Mouse (Mus musculus): ENCODE results near the gene Ghsr. TPM values are rescaled to one million over a fixed set of nuclear protein-coding genes. Genes with fewer than 3 reads are reported as not detected.

Ghsr gene
- total RNA-seq, 4 experiments from 2014 or later, result not detected

GRCm38 (mm10) chr3:27408564-27408963 lies 37.4 kb downstream of the Ghsr start:
- no peak for DNase-seq (ENCODE audit: low spot score)

DNA sequence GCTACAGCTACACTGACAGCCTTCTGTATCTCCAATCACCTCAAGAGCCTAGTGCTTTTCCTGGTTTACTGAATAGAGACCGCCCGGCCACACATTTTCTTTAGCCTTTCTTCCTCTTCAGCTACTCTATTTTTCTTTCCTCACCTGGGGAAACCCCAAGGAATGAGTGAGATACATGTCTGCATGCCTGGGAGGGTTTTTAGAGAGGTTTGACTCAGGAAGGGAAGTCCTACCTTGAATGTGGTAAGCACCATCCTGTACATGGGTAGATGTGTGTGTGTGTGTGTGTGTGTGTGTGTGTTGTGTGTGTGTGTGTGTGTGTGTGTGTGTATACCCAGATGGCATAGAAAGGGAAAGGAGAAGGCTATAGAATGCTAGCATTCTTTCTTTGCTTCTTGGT lies 40.1 kb downstream of the Ghsr start:
- no peak for DNase-seq (ENCODE audit: low spot score)

DNA sequence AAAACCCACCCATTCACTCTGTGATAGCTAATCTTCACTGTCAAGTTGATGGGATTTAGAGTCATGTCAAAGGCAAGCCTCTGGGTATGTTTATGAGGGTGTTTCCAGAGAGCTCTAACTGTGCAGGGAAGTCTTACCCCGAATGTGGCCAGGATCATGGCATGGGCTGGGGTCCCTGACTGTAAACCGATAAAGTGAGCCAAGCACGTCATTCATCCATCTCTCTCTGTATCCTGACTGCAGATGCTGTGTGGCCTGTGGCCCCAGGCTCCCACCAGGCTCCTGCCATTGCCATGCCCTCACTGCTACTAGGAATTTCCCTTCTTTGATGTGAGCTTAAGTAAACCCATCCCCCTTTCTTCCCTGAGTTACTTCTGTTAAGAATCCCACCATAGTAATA lies 42.4 kb downstream of the Ghsr start:
- no peak for DNase-seq (ENCODE audit: low spot score)

GRCm38 (mm10) chr3:27416786-27417185 lies 45.6 kb downstream of the Ghsr start:
- DNase-seq (ENCODE audit: low spot score), result no peak

DNA sequence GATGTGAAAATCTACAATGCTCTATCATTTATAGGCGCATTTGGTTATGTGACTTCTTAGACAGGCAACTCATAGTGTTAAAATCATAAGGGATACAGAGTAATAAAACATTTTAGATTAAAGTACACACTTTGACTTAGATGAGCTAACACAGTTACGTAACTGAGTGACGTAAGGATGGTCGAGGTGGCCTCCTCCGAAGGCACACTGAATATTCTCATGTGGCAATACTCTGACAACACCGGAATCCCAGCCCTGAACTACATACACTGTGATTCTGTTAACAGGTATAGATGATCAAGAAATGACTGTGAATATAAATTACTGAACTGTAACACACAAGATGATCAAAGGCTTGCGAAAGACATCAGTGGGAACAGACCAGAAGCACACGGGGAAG lies 47.5 kb downstream of the Ghsr start:
- DNase-seq (ENCODE audit: low spot score), result no peak

GRCm38 (mm10) chr3:27421980-27422379 lies 50.8 kb downstream of the Ghsr start:
- no peak for DNase-seq (ENCODE audit: low spot score)

GRCm38 (mm10) chr3:27422521-27422920 lies 51.4 kb downstream of the Ghsr start:
- no peak for DNase-seq (ENCODE audit: low spot score)

- no peak for DNase-seq (ENCODE audit: low spot score)
Observed at GRCm38 (mm10) chr3:27424049-27424667, 53.0 kb downstream of the Ghsr start.

GRCm38 (mm10) chr3:27427406-27427805 lies 56.3 kb downstream of the Ghsr start:
- no peak for DNase-seq (ENCODE audit: low spot score)

Other genes with a start within 250 kb of the Ghsr start
- under 1 TPM; 0.12 to 0.43 (median 0.29) TPM for gene Ect2, start 217.5 kb upstream of the Ghsr start, total RNA-seq (2022)
- gene Nceh1, start 188.4 kb upstream of the Ghsr start, total RNA-seq (2022), result 100 to 1,000 TPM; 183 to 266 (median 229) TPM
- gene Tnfsf10, start 54.3 kb upstream of the Ghsr start, total RNA-seq (2022), result 1 to 10 TPM; 7.8 to 9.9 (median 9.6) TPM